Mouse (Mus musculus) lung, adult 2 months (tissue): ENCODE measurements around the gene Gucy2c. TPM values are rescaled to one million over a fixed set of nuclear protein-coding genes. Genes with fewer than 3 reads are reported as not detected.
A peak's percentile ranks its signal among the peaks of the same experiment; 100 is the strongest.

Source experiments
- DNase-seq: peaks from one replicate; pipeline ENCODE4 v3.0.0; 2022
- H3K4me1 ChIP-seq: fragments of 200-500 bp; 2 replicates; pipeline ENCODE4 v1.6.1; 2011; ENCODE audit warnings: low read length; ENCODE audit not compliant: control insufficient read depth, insufficient read depth
- H3K4me3 ChIP-seq: fragments of 200-500 bp; replicated peaks from 2 replicates; pipeline ENCODE3; 2011; ENCODE audit warnings: low read depth, mild to moderate bottlenecking, control low read depth, low read length; ENCODE audit errors: extremely low read depth
- CTCF ChIP-seq: fragments of 200-500 bp; IDR thresholded peaks from 2 replicates; pipeline ENCODE4 v1.5.1; 2011; ENCODE audit warnings: mild to moderate bottlenecking, low read length, control low read depth; ENCODE audit not compliant: insufficient read depth
- POLR2A ChIP-seq: fragments of 200-500 bp; IDR thresholded peaks from 2 replicates; pipeline ENCODE4 v1.6.1; 2011; ENCODE audit warnings: low read depth, mild to moderate bottlenecking, control low read depth, low read length, borderline replicate concordance; ENCODE audit errors: extremely low read depth
- WGBS: fragments of 180-500 bp; shearing (Covaris S2); methylation state at CpG from one replicate; pipeline ENCODE4 v1.1.7; 2018; 5-methylcytosine and 5-hydroxymethylcytosine counted together
- polyA plus RNA-seq: library from polyadenylated mRNA; depleted of rRNA; stranded (reverse); fragments of >200 nt; gene quantifications from 2 replicates; pipeline ENCODE4 v1.2.3, GENCODE M21; 2012

Gucy2c gene
- polyA plus RNA-seq, 1 experiment: 0.04 TPM

- no peak overlapping the region for H3K4me3 ChIP-seq
- no peak for DNase-seq
- WGBS: 68% methylated on average over 10 of the region's 11 CpGs
- TF ChIP-seq CTCF (no peak), POLR2A (no peak)
- H3K4me1 ChIP-seq: no peaks in the 10 kb centered on the region
Observed at GRCm38 (mm10) chr6:136715881-136716431, 65.6 kb downstream of the Gucy2c start.

- 65% methylated on average over 3 of the region's 3 CpGs for WGBS
- no peaks in the 10 kb centered on the region for H3K4me1 ChIP-seq
- no peak for DNase-seq
- no peak overlapping the region for H3K4me3 ChIP-seq
- TF ChIP-seq POLR2A: no peak
- no peak for TF ChIP-seq CTCF
Observed at GRCm38 (mm10) chr6:136714097-136714496, 67.5 kb downstream of the Gucy2c start.

GRCm38 (mm10) chr6:136710408-136710807 lies 71.2 kb downstream of the Gucy2c start:
- no peak overlapping the region for H3K4me3 ChIP-seq
- no peaks in the 10 kb centered on the region for H3K4me1 ChIP-seq
- TF ChIP-seq POLR2A (no peak), CTCF (no peak)
- DNase-seq: no peak
- WGBS: 82% methylated on average over 5 of the region's 5 CpGs

- H3K4me1 ChIP-seq: no peaks in the 10 kb centered on the region
- no peak overlapping the region for H3K4me3 ChIP-seq
- no peak for TF ChIP-seq CTCF
- TF ChIP-seq POLR2A: no peak
- WGBS: 87% methylated on average over 6 of the region's 6 CpGs
- DNase-seq: no peak
Observed at GRCm38 (mm10) chr6:136708597-136708996, 73.0 kb downstream of the Gucy2c start.

- Histone ChIP-seq H3K4me3 (no peak overlapping the region), H3K4me1 (no peaks in the 10 kb centered on the region)
- no peak for DNase-seq
- TF ChIP-seq CTCF: no peak
- TF ChIP-seq POLR2A: no peak
- WGBS: 83% methylated on average over 3 of the region's 3 CpGs
Observed at GRCm38 (mm10) chr6:136701878-136702277, 79.7 kb downstream of the Gucy2c start.

- 88% methylated on average over 5 of the region's 5 CpGs for WGBS
- DNase-seq: no peak
- H3K4me3 ChIP-seq: no peak overlapping the region
Observed at GRCm38 (mm10) chr6:136701185-136701584, 80.4 kb downstream of the Gucy2c start.

GRCm38 (mm10) chr6:136691314-136691713 lies 90.3 kb downstream of the Gucy2c start:
- TF ChIP-seq CTCF: peak; percentile 15; the same call in 1 of the 2 replicates
- TF ChIP-seq POLR2A: no peak
- no peak for DNase-seq
- 93% methylated on average over 6 of the region's 6 CpGs for WGBS
- Histone ChIP-seq H3K4me1 (no peaks in the 10 kb centered on the region), H3K4me3 (no peak overlapping the region)

More at GRCm38 (mm10) chr6:136701185-136701584, 80.4 kb downstream of the Gucy2c start:
- no peaks in the 10 kb centered on the region for H3K4me1 ChIP-seq
- no peak for TF ChIP-seq CTCF
- TF ChIP-seq POLR2A: no peak

- no peaks in the 10 kb centered on the region for H3K4me1 ChIP-seq
- WGBS: 66% methylated on average over 5 of the region's 5 CpGs
- TF ChIP-seq CTCF: no peak
- TF ChIP-seq POLR2A: no peak
- no peak overlapping the region for H3K4me3 ChIP-seq
- DNase-seq: no peak
Observed at GRCm38 (mm10) chr6:136690527-136690926, 91.0 kb downstream of the Gucy2c start.

- 44% methylated on average over 15 of the region's 15 CpGs for WGBS
- TF ChIP-seq POLR2A: no peak
- no peak for TF ChIP-seq CTCF
- no peak for DNase-seq
Observed at GRCm38 (mm10) chr6:136689790-136690413, 91.7 kb downstream of the Gucy2c start.

GRCm38 (mm10) chr6:136685433-136685832 lies 96.1 kb downstream of the Gucy2c start:
- Histone ChIP-seq H3K4me3 (no peak overlapping the region), H3K4me1 (no peaks in the 10 kb centered on the region)
- no peak for DNase-seq
- TF ChIP-seq CTCF: no peak
- 62% methylated on average over 5 of the region's 5 CpGs for WGBS

More at GRCm38 (mm10) chr6:136689790-136690413, 91.7 kb downstream of the Gucy2c start:
- H3K4me1 ChIP-seq: no peaks in the 10 kb centered on the region
- H3K4me3 ChIP-seq: no peak overlapping the region
